Mouse (Mus musculus) kidney, adult 9 months (tissue): ENCODE data around the gene Extl1.
"Not testable (repeated sequence)": the region's sequence is repeated elsewhere in the genome, so short reads cannot be mapped to it uniquely, and the experiment has no call there.

Source experiments
- DNase-seq: peaks from one replicate; pipeline ENCODE4 v3.0.0; 2022

The Extl1 gene

GRCm38 (mm10) chr4:134383750-134384149 is at the start of gene Extl1:
Gene Extl1, minus strand, starts transcription at chr4:134383850.
- DNase-seq, result not testable (repeated sequence)

- DNase-seq, result no peak
Observed at GRCm38 (mm10) chr4:134432686-134433360, 49.2 kb upstream of the Extl1 start.

- DNase-seq, result peak; percentile 22
Observed at GRCm38 (mm10) chr4:134430381-134431004, 46.8 kb upstream of the Extl1 start.

- no peak for DNase-seq
Observed at GRCm38 (mm10) chr4:134425088-134425487, 41.4 kb upstream of the Extl1 start.

- DNase-seq, result no peak
Observed at GRCm38 (mm10) chr4:134423949-134424348, 40.3 kb upstream of the Extl1 start.

- no peak for DNase-seq
Observed at GRCm38 (mm10) chr4:134421971-134422370, 38.3 kb upstream of the Extl1 start.

GRCm38 (mm10) chr4:134417111-134417510 is 33.5 kb upstream of the Extl1 start:
- no peak for DNase-seq

- no peak for DNase-seq
Observed at GRCm38 (mm10) chr4:134416602-134417001, 33.0 kb upstream of the Extl1 start.

GRCm38 (mm10) chr4:134416177-134416576 is 32.5 kb upstream of the Extl1 start:
- DNase-seq, result no peak

- DNase-seq, result no peak
Observed at GRCm38 (mm10) chr4:134409286-134409685, 25.6 kb upstream of the Extl1 start.

GRCm38 (mm10) chr4:134403721-134404120 is 20.1 kb upstream of the Extl1 start:
- no peak for DNase-seq

GRCm38 (mm10) chr4:134402571-134403262 is 19.1 kb upstream of the Extl1 start:
- DNase-seq, result peak; percentile 47

GRCm38 (mm10) chr4:134401856-134402570 is 18.4 kb upstream of the Extl1 start:
- DNase-seq, result no peak

- DNase-seq, result peak; percentile 34
Observed at GRCm38 (mm10) chr4:134401181-134401661, 17.6 kb upstream of the Extl1 start.

GRCm38 (mm10) chr4:134400206-134400605 is 16.6 kb upstream of the Extl1 start:
- no peak for DNase-seq

- no peak for DNase-seq
Observed at GRCm38 (mm10) chr4:134397732-134398131, 14.1 kb upstream of the Extl1 start.

GRCm38 (mm10) chr4:134397121-134397520 is 13.5 kb upstream of the Extl1 start:
- DNase-seq, result peak; percentile 96

- peak; percentile 99 for DNase-seq
Observed at GRCm38 (mm10) chr4:134395977-134396825, 12.6 kb upstream of the Extl1 start, which contains the start of gene Pafah2. Gene Pafah2, plus strand, starts transcription at chr4:134396320.

GRCm38 (mm10) chr4:134395142-134395541 is 11.5 kb upstream of the Extl1 start:
- DNase-seq, result no peak

GRCm38 (mm10) chr4:134393026-134393425 is 9.4 kb upstream of the Extl1 start:
- no peak for DNase-seq

GRCm38 (mm10) chr4:134392595-134392994 is 8.9 kb upstream of the Extl1 start:
- no peak for DNase-seq

GRCm38 (mm10) chr4:134391636-134392035 is 8.0 kb upstream of the Extl1 start:
- no peak for DNase-seq
